Mouse (Mus musculus) forebrain, embryonic 12.5 days (tissue): ENCODE measurements around the gene Ehd4. TPM values are rescaled to one million over a fixed set of nuclear protein-coding genes. Genes with fewer than 3 reads are reported as not detected.

Experiments used
- ATAC-seq: fragments of 200-750 bp; cut with Nextera tagmentation; 2 replicates; pipeline ENCODE4 v1.8.0; 2017; ENCODE audit warnings: moderate TSS enrichment; ENCODE audit not compliant: low FRiP score
- H3K27ac ChIP-seq: fragments of 300-500 bp; sonication (generic); 2 replicates; pipeline ENCODE4 v1.5.1; 2016; ENCODE audit warnings: mild to moderate bottlenecking
- H3K27me3 ChIP-seq: fragments of 300-500 bp; sonication (generic); 2 replicates; pipeline ENCODE4 v1.6.1; 2016; ENCODE audit warnings: mild to moderate bottlenecking
- H3K36me3 ChIP-seq: fragments of 300-500 bp; sonication (generic); replicated peaks from 2 replicates; pipeline ENCODE4 v1.6.1; 2016; ENCODE audit warnings: mild to moderate bottlenecking
- H3K4me1 ChIP-seq: fragments of 300-500 bp; sonication (generic); 2 replicates; pipeline ENCODE4 v1.6.1; 2016
- H3K4me2 ChIP-seq: fragments of 300-500 bp; sonication (generic); 2 replicates; pipeline ENCODE4 v1.6.1; 2016; ENCODE audit warnings: mild to moderate bottlenecking, moderate library complexity
- H3K4me3 ChIP-seq: fragments of 300-500 bp; sonication (generic); replicated peaks from 2 replicates; pipeline ENCODE4 v1.5.1; 2016; ENCODE audit warnings: mild to moderate bottlenecking
- H3K9ac ChIP-seq: fragments of 300-500 bp; sonication (generic); 2 replicates; pipeline ENCODE4 v1.6.1; 2016; ENCODE audit warnings: mild to moderate bottlenecking
- H3K9me3 ChIP-seq: fragments of 300-500 bp; sonication (generic); 2 replicates; pipeline ENCODE4 v1.6.1; 2016
- WGBS: fragments of 180-500 bp; shearing (Covaris S2); methylation state at CpG from one replicate; pipeline ENCODE4 v1.1.7; 2016; 5-methylcytosine and 5-hydroxymethylcytosine counted together
- polyA plus RNA-seq: library from polyadenylated mRNA; unstranded; fragments of >200 nt; fragmentation: Nextera tagmentation; extraction: Ambion mirVana; gene quantifications from 2 replicates; pipeline ENCODE4 v1.2.1, GENCODE M21; 2016

Ehd4 gene
- polyA plus RNA-seq, 1 experiment from 2014 or later = 9.9 TPM

DNA sequence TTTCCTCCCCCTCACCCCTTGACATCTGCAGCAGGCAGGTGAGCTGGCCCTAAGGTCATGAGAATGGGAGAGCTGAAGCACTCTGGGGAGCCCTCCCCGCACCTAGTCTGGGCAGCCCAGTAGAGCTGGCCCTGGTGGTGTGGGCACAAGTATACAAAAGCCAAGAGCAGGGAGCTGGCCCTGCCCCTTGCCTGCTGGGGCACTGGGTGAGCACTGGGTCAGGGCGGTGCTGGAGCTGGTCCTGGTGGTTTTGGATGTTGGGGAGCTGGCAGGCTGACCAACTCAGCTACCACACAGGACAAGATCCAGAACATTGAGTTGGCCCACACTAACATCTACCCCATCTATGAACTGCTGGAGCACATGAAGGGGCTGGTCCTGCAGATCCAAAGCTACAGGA is 5.0 kb upstream of the Ehd4 start:
- 81% methylated on average over 2 of the region's 2 CpGs for WGBS
- Histone ChIP-seq H3K4me1 (no peaks in the 10 kb centered on the region), H3K4me3 (no peak overlapping the region), H3K9ac (no peak overlapping the region), H3K36me3 (no peaks in the 10 kb centered on the region), H3K27ac (no peak overlapping the region), H3K9me3 (no peaks in the 10 kb centered on the region), H3K4me2 (no peak overlapping the region), H3K27me3 (peaks cover 6% of the 10 kb centered on the region)
- ATAC-seq = no peak

DNA sequence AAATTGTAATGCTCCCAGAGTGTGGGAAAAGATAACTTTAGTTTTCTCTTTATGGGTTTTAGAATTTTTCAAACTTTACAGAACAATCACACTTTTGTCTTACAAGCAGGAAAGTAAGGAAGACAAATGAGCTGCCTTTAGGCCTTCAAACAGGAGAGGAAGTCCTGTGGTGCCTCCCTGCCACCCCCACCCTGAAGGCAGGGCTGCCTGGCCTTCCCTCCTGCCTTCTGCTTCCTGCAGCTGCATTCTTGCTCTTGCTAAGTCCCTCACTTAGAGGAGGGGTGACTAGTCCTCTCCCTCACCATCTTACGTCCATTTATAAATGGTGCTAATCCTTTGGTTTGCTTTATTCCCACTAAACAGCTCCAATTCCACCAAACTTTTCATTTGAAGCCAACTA is 4.4 kb upstream of the Ehd4 start:
- Histone ChIP-seq H3K4me1 (peaks cover 3% of the 10 kb centered on the region), H3K27ac (no peak overlapping the region), H3K36me3 (no peaks in the 10 kb centered on the region), H3K27me3 (peaks cover 7% of the 10 kb centered on the region), H3K9ac (no peak overlapping the region), H3K4me2 (no peak overlapping the region), H3K4me3 (no peak overlapping the region), H3K9me3 (no peaks in the 10 kb centered on the region)
- ATAC-seq = no peak
- WGBS = 61% methylated on average over 1 of the region's 1 CpGs

DNA sequence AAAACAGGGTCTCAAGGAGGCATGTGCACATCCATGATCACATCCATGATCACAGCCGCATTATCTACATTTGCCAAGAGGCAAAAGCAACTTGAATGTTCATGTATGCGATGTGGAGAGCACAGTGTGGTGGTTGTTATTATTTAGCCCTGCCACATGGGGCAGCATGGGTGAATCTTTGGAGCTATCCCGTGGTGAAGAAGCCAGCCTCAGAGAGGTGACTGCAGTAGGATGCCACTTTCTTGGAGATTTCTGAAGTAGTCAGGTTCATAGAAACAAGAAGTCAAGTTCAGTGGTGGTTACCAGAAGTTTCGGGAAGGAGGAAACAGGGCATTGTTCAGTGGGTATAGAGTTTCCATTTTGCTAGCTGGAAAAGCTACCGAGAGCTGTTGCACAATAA is 3.6 kb upstream of the Ehd4 start:
- no peak overlapping the region for H3K9ac ChIP-seq
- ATAC-seq = no peak
- WGBS = 58% methylated on average over 5 of the region's 5 CpGs

DNA sequence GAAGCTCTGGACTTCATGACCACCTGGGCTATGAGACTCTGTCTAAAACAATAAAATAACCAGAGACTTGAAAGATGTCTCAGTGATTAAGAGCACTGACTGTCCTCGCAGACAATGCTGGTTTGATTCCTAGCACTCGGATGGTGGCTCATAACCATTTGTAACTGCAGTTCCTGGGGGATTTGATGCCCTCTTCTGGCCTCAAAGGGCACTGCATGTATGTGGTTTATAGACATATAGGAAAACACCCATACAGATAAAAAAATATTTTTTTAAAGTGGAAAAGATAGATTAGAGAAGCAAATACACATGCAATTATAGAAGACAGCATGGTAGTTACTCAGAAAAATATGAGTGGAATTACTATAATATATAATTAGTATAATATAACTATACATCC is 3.2 kb upstream of the Ehd4 start:
- H3K9me3 ChIP-seq = no peaks in the 10 kb centered on the region
- H3K36me3 ChIP-seq = no peaks in the 10 kb centered on the region
- no peak for ATAC-seq
- H3K27ac ChIP-seq = no peak overlapping the region
- H3K27me3 ChIP-seq = peaks cover 16% of the 10 kb centered on the region
- H3K4me3 ChIP-seq = no peak overlapping the region
- 58% methylated on average over 2 of the region's 2 CpGs for WGBS
- no peak overlapping the region for H3K9ac ChIP-seq
- H3K4me2 ChIP-seq = no peak overlapping the region
- H3K4me1 ChIP-seq = peaks cover 7% of the 10 kb centered on the region

More for the DNA sequence above, 3.6 kb upstream of the Ehd4 start:
- peaks cover 7% of the 10 kb centered on the region for H3K4me1 ChIP-seq
- no peaks in the 10 kb centered on the region for H3K36me3 ChIP-seq
- no peak overlapping the region for H3K27ac ChIP-seq
- peaks cover 13% of the 10 kb centered on the region for H3K27me3 ChIP-seq
- H3K4me3 ChIP-seq = no peak overlapping the region
- no peaks in the 10 kb centered on the region for H3K9me3 ChIP-seq
- H3K4me2 ChIP-seq = no peak overlapping the region

DNA sequence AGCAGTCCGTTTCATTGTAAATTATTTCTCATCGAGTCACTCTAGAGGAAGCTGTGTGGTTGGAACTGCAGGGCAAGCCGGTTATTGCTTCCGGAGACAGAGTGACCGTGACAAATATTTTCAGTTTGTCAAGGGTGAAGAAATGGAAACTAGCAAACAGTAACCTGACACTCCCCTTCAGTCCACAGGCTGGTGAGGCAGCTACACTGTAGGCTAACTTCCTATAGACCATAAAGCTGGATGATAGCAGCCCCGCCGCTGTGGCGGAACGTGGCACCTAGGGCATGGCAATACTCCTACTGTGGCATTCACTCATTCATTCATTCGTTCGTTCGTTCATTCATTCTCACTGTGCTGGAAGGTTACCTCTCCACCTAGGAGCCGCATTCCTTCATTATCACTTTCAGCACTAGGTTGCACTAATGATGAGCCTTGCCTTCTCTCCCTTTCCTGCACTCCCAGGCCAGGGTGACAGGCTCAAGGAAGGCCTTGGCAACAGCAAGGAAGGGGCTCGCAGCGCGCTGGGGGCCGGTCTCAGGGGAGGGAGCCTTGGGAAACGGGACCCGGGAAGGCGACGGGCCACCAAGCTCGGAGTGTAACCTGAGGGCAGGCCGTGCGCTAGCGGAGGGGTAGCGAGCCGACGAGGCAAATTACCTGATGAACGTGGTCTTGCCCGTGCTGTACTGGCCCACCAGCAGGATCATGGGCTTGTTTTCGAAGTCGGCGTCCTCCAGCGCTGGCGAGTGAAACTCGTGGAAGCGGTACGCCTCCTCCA is 633 bp downstream of the Ehd4 start:
- no peaks in the 10 kb centered on the region for H3K9me3 ChIP-seq
- WGBS = 6% methylated on average over 38 of the region's 38 CpGs
- H3K4me1 ChIP-seq = peaks cover 7% of the 10 kb centered on the region
- H3K36me3 ChIP-seq = no peaks in the 10 kb centered on the region
- peak overlapping the region; percentile 71 for H3K4me3 ChIP-seq
- peak overlapping the region; percentile 61 for H3K9ac ChIP-seq
- H3K27me3 ChIP-seq = peaks cover 19% of the 10 kb centered on the region
- H3K4me2 ChIP-seq = peak overlapping the region; percentile 99
- no peak; the same call in 1 of the 2 replicates for ATAC-seq
- no peak overlapping the region for H3K27ac ChIP-seq

DNA sequence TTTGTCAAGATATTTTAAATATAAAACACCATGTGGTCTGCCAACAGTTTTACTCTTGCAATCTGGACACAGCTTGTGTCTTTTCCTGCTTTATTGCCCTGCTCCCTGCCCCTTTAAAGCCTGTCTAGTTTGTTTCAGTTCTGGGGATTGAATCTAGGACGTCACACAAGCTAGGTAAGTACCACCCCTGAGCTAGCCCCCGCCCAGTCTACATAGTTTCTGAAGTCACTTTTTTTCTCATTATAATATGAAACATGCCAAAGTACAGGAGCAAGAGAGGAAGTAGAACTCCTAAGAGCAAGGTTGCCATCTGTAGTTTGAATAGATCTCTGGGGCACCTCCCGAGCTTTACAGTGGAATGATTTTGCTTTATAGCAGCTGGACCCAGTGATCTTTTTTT is 3.8 kb downstream of the Ehd4 start:
- Histone ChIP-seq H3K27me3 (peaks cover 16% of the 10 kb centered on the region), H3K27ac (no peak overlapping the region), H3K4me2 (no peak overlapping the region), H3K36me3 (no peaks in the 10 kb centered on the region), H3K9me3 (no peaks in the 10 kb centered on the region), H3K4me3 (no peak overlapping the region), H3K4me1 (peaks cover 7% of the 10 kb centered on the region), H3K9ac (no peak overlapping the region)
- WGBS = 88% methylated on average over 3 of the region's 3 CpGs
- no peak for ATAC-seq

DNA sequence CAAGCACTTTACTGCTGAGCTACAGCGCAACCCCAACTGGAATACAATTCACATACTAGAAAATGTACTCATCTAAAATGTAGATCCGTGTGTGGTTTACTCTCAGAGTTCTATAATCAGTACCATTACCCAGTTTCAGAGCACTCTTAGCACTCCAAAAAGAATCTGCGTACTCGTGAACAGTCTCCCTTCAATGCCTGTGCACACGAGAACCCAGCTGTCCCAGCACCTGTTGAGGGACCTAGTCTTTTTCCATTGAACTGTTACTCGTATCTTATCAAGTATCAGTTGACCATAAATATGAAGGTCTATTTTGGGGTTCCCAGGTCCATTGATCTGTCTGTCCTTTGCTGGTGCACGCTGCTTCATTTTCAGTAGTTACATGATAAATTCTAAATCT is 4.8 kb downstream of the Ehd4 start:
- peaks cover 7% of the 10 kb centered on the region for H3K4me1 ChIP-seq
- no peak for ATAC-seq
- H3K4me3 ChIP-seq = no peak overlapping the region
- H3K36me3 ChIP-seq = no peaks in the 10 kb centered on the region
- H3K9ac ChIP-seq = no peak overlapping the region
- 89% methylated on average over 7 of the region's 7 CpGs for WGBS
- H3K9me3 ChIP-seq = no peaks in the 10 kb centered on the region
- H3K27me3 ChIP-seq = peaks cover 13% of the 10 kb centered on the region
- H3K27ac ChIP-seq = no peak overlapping the region
- H3K4me2 ChIP-seq = no peak overlapping the region

DNA sequence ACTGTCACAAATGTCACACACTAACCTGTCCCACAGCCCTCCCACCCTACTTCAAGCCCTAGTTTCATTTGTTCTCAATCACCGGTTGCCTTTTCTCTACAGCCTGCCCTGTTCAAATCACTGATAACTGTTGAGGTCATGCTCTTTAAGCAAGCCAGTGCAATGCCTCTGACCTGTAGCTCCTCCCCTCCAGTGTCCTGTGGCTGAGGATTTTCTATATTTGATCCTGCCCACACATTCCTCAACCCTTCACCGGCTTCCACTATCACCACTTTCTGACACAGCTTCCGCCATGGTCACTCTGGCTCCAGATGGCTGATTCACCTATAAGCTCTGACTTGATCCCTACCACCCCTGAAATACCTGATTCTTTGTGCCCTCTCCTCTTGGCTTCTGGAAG is 6.4 kb downstream of the Ehd4 start:
- Histone ChIP-seq H3K27ac (no peak overlapping the region), H3K27me3 (peaks cover 6% of the 10 kb centered on the region), H3K9me3 (no peaks in the 10 kb centered on the region), H3K4me3 (no peak overlapping the region), H3K9ac (no peak overlapping the region), H3K4me2 (no peak overlapping the region), H3K36me3 (no peaks in the 10 kb centered on the region), H3K4me1 (no peaks in the 10 kb centered on the region)
- 89% methylated on average over 3 of the region's 3 CpGs for WGBS
- ATAC-seq = no peak

DNA sequence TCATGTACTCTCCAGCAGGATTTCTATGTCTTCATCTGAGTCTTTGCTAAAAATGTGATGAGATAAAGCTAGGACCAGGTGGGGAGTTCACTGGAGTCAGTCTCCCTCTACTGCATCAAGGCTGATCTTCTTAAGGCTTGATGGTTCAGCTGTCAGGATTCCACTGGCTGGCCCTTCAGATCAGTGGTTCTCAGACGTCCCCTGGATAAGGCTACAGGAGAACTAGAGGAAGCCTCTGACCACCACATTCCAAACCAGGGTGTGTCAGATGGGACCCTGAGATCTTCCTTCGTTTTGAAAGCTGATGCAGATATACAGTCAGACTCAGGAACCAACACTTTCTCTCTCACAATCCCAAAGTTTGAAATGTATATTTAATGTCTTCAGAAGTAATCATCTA is 7.0 kb downstream of the Ehd4 start:
- H3K27me3 ChIP-seq = no peaks in the 10 kb centered on the region; the same call in 1 of the 2 replicates
- WGBS = 71% methylated on average over 2 of the region's 2 CpGs
- no peak for ATAC-seq

DNA sequence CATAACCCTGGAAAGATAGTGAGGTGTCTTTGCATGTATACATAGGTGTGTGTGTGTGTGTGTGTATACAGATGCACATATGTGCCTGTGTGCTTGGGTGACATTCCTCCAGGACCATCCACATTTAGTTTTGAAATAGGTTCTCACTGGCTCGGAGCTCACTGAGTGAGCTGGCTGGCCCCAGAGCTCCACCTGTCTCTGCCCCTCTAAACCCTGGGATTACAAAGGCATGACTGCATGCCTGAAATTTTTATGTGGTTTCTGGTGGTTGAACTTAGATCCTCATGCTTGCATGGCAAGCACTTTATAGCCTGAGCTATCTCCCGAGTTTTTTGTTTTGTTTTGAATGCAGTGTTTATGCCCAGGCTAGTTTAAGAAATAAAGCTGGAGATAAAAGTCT is 7.9 kb downstream of the Ehd4 start:
- H3K36me3 ChIP-seq = no peaks in the 10 kb centered on the region
- no peak for ATAC-seq
- no peaks in the 10 kb centered on the region for H3K27me3 ChIP-seq
- H3K9ac ChIP-seq = no peak overlapping the region
- no peak overlapping the region for H3K4me3 ChIP-seq
- no peak overlapping the region for H3K27ac ChIP-seq
- WGBS = 80% methylated on average over 2 of the region's 2 CpGs
- no peak overlapping the region for H3K4me2 ChIP-seq
- H3K4me1 ChIP-seq = no peaks in the 10 kb centered on the region
- no peaks in the 10 kb centered on the region for H3K9me3 ChIP-seq

More for the DNA sequence above, 7.0 kb downstream of the Ehd4 start:
- Histone ChIP-seq H3K4me3 (no peak overlapping the region), H3K9me3 (no peaks in the 10 kb centered on the region), H3K4me2 (no peak overlapping the region), H3K9ac (no peak overlapping the region), H3K36me3 (no peaks in the 10 kb centered on the region), H3K4me1 (no peaks in the 10 kb centered on the region), H3K27ac (no peak overlapping the region)

DNA sequence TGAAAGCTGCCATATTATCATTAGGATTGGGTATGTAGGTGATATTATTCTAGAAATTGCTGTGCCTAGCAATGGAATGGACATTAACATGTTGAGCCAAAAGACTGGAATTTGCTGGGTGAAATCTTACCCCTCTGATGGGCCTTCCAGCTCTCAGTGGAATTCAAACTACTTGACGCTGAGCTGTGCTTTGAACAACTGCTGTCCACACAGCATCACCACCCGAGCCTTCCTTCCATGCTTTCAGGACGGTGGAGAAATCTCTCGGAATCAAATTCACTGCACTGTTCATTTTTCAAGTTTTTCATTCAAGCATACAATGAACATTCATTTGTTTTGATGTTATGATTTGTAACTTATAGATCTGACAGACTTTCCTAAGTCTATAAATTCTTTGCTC is 10.0 kb downstream of the Ehd4 start:
- H3K27me3 ChIP-seq = no peaks in the 10 kb centered on the region
- H3K9me3 ChIP-seq = no peaks in the 10 kb centered on the region
- 95% methylated on average over 4 of the region's 4 CpGs for WGBS
- H3K9ac ChIP-seq = no peak overlapping the region
- no peak overlapping the region for H3K4me3 ChIP-seq
- no peaks in the 10 kb centered on the region for H3K4me1 ChIP-seq
- H3K4me2 ChIP-seq = no peak overlapping the region
- ATAC-seq = no peak
- H3K27ac ChIP-seq = no peak overlapping the region
- H3K36me3 ChIP-seq = no peaks in the 10 kb centered on the region

DNA sequence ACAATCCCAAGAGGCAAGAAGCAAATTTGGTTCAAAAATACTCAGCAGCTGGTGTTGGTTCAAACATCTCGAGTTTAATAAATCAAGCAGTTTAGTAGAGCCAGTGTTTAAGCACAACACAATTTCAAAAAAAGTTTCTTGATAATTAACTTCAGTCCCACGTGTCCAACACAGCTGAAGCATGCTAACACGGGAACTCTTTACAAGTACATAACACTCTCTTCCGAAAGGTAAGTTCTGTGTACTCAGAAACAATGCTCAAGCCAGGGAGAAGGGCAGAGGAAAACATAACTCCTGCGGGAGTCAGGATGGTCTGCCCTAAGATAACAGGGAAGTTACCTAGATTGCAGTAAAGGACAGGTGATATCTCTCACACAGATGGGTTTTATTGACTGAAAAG is 12.1 kb downstream of the Ehd4 start:
- Histone ChIP-seq H3K9ac (no peak overlapping the region), H3K4me3 (no peak overlapping the region), H3K36me3 (no peaks in the 10 kb centered on the region), H3K27me3 (no peaks in the 10 kb centered on the region), H3K4me2 (no peak overlapping the region), H3K9me3 (no peaks in the 10 kb centered on the region), H3K4me1 (no peaks in the 10 kb centered on the region), H3K27ac (no peak overlapping the region)
- no peak for ATAC-seq
- 84% methylated on average over 5 of the region's 5 CpGs for WGBS

DNA sequence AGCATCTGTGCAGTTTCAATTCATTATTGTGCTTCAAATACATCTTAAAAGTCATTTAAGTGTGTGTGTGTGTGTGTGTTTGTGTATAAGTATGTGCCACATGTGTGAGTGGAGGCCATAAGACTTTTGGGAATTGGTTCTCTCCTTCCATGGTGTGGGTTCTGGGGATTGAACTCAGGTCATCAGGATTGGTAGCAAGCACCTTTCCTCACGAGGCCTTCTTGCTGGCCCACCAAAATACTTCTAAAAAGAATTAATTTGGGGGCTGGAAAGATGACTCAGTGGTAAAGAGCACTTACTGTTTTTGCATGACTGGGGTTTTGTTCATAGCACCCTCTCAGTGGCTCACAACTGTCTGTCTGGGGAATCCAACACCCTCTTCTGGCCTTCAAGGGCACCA is 12.7 kb downstream of the Ehd4 start:
- Histone ChIP-seq H3K36me3 (no peaks in the 10 kb centered on the region), H3K27ac (no peak overlapping the region), H3K9me3 (no peaks in the 10 kb centered on the region), H3K4me1 (no peaks in the 10 kb centered on the region), H3K4me3 (no peak overlapping the region), H3K4me2 (no peak overlapping the region), H3K27me3 (no peaks in the 10 kb centered on the region), H3K9ac (no peak overlapping the region)
- no peak for ATAC-seq
- 91% methylated on average over 1 of the region's 1 CpGs for WGBS
